Mouse (Mus musculus) C2C12 (cell line): Measurements from ENCODE around the gene Smarcb1.

Source experiments
- CTCF ChIP-seq: IDR thresholded peaks from one replicate; pipeline ENCODE4 v1.5.1; 2011; ENCODE audit not compliant: control insufficient read depth, insufficient read depth, insufficient read length
- MYOG ChIP-seq: IDR thresholded peaks from one replicate; pipeline ENCODE4 v1.6.1; 2011; ENCODE audit not compliant: control insufficient read depth, insufficient read length; ENCODE audit errors: extremely low read depth

GRCm38 (mm10) chr10:75894601-75895000, 26.8 kb downstream of the Smarcb1 start:
- TF ChIP-seq MYOG, result no peak
- no peak for TF ChIP-seq CTCF
